Mouse (Mus musculus): ENCODE results near the gene Sar1a. TPM values are rescaled to one million over a fixed set of nuclear protein-coding genes. Genes with fewer than 3 reads are reported as not detected.

Sar1a gene
- 25.2 and 41.5 TPM in 2 replicates for polyA plus RNA-seq (2012)

- no peak for TF ChIP-seq GATA1 (IDR thresholded peaks at IDR 0.05; ENCODE audit: low read length)
These were observed at the start of gene Sar1a for GRCm38 (mm10) chr10:61680015-61680913. Gene Sar1a, plus strand, starts transcription at chr10:61680299.

GRCm38 (mm10) chr10:61632445-61632844 is 47.7 kb upstream of the Sar1a start:
- no peak for TF ChIP-seq GATA1 (IDR thresholded peaks at IDR 0.05; ENCODE audit: low read length)

GRCm38 (mm10) chr10:61637055-61637454 is 43.0 kb upstream of the Sar1a start:
- no peak for TF ChIP-seq GATA1 (IDR thresholded peaks at IDR 0.05; ENCODE audit: low read length)

GRCm38 (mm10) chr10:61640363-61640762 is 39.7 kb upstream of the Sar1a start:
- TF ChIP-seq GATA1 (IDR thresholded peaks at IDR 0.05; ENCODE audit: low read length), result no peak

- no peak for TF ChIP-seq GATA1 (IDR thresholded peaks at IDR 0.05; ENCODE audit: low read length)
These were observed 33.5 kb upstream of the Sar1a start for GRCm38 (mm10) chr10:61646557-61646956.

GRCm38 (mm10) chr10:61647790-61648736 is 32.0 kb upstream of the Sar1a start, which contains the start of gene Ppa1:
Gene Ppa1, plus strand, starts transcription at chr10:61648552.
- no peak for TF ChIP-seq GATA1 (IDR thresholded peaks at IDR 0.05; ENCODE audit: low read length)

GRCm38 (mm10) chr10:61648737-61649645 is 31.1 kb upstream of the Sar1a start:
- TF ChIP-seq GATA1 (IDR thresholded peaks at IDR 0.05; ENCODE audit: low read length), result no peak

GRCm38 (mm10) chr10:61654105-61654504 is 26.0 kb upstream of the Sar1a start:
- TF ChIP-seq GATA1 (IDR thresholded peaks at IDR 0.05; ENCODE audit: low read length), result no peak

GRCm38 (mm10) chr10:61654691-61655090 is 25.4 kb upstream of the Sar1a start:
- TF ChIP-seq GATA1 (IDR thresholded peaks at IDR 0.05; ENCODE audit: low read length), result no peak

- TF ChIP-seq GATA1 (IDR thresholded peaks at IDR 0.05; ENCODE audit: low read length), result no peak
These were observed 24.9 kb upstream of the Sar1a start for GRCm38 (mm10) chr10:61655188-61655587.

- no peak for TF ChIP-seq GATA1 (IDR thresholded peaks at IDR 0.05; ENCODE audit: low read length)
These were observed 22.9 kb upstream of the Sar1a start for GRCm38 (mm10) chr10:61656928-61657882.

- TF ChIP-seq GATA1 (IDR thresholded peaks at IDR 0.05; ENCODE audit: low read length), result no peak
These were observed 22.1 kb upstream of the Sar1a start for GRCm38 (mm10) chr10:61657985-61658384.

GRCm38 (mm10) chr10:61661887-61662286 is 18.2 kb upstream of the Sar1a start:
- no peak for TF ChIP-seq GATA1 (IDR thresholded peaks at IDR 0.05; ENCODE audit: low read length)
